Mouse (Mus musculus) fibroblast of lung, adult 2 months (primary cell): ENCODE measurements around the gene Sebox.
A peak's percentile ranks its signal among the peaks of the same experiment; 100 is the strongest.

Experiments used
- DNase-seq: peaks from one replicate; pipeline ENCODE4 v3.0.0-alpha.2; 2011; ENCODE audit warnings: low read depth

Gene Sebox

DNA sequence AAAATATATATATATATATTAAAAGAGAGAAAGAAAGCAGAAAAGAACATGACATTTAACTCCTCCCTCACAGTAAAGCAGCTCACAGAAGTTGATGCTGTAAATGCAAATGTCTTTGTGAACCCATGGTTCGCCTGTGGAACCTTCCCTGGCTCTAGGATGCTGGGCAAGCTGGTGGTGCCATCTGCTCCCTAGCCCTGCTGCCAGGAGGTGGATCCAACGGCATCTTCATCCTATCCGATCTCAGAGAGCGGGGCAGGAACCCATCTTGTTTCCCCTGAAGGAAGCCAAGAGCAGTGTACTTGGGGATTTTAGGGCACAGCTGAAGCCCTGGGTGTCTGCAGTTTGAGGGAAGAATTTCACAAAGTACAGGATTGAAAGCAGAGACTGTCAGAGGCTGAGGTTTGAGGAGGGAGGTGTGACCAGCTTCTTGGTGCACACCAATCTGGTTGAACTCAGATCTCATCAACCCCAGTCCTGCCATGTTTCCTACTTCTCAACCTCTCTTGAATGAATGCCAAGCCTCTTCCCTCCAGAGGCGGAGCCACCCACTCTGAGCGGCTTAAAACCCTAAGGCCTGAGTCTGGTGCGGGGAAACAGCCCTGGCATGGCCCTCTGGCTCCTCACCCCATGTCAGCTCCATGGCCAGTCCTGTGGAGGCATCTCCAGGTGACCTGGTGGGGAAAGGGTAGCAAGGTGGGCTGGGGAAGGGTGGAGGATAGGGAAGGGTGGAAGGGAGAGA is at the start of gene Sebox:
Gene Sebox (plus strand): TSS at position 539 of the 742 bp plus-strand sequence.
- no peak for DNase-seq

DNA sequence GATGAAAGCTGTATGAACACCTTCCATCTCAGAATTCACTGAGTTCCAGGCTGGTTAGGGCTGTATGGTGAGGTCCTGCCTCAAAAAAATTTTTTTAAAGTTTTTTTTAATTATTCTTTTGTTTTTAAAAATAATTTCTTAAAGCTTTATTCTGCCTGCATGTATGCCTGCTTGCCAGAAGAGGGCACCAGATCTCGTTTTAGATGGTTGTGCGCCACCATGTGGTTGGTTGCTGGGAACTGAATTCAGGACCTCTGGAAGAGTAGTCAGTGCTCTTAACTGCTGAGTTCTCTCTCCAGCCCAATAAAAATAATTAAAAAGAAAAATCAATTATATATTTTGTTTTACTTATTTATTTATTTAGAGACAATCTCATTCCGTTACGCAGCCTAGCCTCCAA is 49.6 kb upstream of the Sebox start:
- DNase-seq, result peak; percentile 26

- no peak for DNase-seq
Measured at GRCm38 (mm10) chr11:78454276-78454675, 49.0 kb upstream of the Sebox start.

- no peak for DNase-seq
Measured at GRCm38 (mm10) chr11:78455308-78455707, 47.9 kb upstream of the Sebox start.

DNA sequence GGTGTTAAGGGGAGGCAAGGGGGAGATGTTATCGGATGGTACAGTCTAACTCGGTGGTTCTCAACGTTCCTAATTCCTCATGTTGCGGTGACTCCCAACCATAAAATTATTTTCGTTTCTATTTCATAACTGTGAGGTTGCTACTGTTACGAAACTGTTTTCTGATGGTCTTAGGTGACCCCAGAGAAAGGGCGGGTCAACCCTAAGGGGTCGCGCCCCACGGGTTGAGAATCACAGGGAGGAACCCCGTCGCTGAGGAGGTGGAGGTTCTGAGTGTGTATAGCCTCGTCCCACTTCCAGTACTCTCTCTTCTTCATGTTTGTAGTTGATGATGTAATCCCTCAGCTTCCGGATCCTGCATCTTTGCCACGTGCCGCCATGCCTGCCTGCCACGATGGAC is 44.5 kb upstream of the Sebox start:
- DNase-seq, result no peak

- DNase-seq, result no peak
Measured at GRCm38 (mm10) chr11:78461894-78462293, 41.4 kb upstream of the Sebox start.

GRCm38 (mm10) chr11:78462669-78463068 is 40.6 kb upstream of the Sebox start:
- no peak for DNase-seq

DNA sequence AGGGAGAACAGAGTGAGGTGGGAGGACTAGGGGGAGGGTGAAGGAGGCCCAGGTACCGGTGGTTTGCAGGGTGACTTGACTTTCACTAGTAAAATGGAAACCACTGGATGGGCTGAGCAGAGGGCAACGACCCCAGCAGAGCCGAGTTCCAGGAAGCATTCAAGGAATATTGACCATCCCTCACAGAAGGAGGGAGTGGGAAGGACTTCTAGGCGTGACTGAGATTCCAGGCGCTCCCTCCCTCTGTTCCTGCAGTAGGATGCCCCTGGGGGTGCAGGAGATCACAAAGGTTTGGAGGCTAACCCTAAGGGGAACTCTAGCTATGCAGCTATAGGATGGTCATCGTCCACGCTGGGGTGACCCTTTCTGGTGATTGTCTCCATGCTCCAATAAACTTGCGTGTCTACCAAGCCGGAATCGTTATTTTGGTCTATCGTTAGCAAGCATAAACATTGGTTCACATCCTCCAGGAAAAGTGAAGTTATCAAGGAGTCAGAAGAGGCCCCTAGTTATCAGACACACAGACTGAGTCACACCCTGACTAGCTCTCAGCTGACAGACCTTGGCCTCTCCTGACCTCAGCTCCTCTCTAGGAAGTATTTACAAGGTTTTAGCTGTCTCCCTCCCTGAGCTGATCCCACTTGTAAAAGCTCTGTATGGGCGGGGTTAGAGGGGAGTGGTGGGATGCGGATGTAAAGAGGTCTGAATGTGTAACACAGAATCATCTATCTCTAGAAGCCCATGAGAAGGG is 39.8 kb upstream of the Sebox start:
- no peak for DNase-seq

- no peak for DNase-seq
Measured at GRCm38 (mm10) chr11:78465116-78465515, 38.1 kb upstream of the Sebox start.

DNA sequence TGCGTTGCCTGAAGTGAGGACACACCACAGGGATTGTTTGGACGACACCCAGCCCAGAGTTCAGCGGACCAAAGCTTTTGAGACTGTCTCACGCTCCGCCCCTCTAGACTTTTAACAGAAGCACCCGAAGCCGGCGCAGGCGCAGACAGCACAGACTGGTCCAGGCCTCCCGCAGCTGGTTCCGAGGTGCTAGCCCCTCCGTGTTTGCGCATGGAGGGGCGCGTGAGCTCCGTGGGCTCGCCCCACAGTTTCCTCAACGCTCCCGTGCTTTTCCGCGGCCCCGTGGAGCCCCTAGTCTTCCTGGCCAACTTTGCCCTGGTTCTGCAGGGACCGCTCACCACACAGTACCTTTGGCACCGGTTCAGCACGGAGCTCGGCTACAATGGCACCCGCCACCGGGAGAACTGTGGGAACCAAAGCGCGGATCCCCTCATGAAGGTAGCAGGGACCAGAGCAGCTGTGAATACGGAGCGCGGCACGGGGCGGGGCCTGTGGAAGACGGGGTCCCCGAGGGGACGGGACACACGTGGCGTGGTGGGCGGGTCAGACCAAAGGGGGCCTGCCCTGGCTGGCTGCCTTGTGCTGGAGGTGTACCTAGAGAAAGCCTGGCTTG is 37.6 kb upstream of the Sebox start, which contains the start of gene Slc46a1:
Gene Slc46a1 (plus strand): TSS at position 130 of the 613 bp plus-strand sequence.
- DNase-seq, result peak; percentile 69

GRCm38 (mm10) chr11:78466242-78466912 is 36.9 kb upstream of the Sebox start:
- DNase-seq, result no peak

DNA sequence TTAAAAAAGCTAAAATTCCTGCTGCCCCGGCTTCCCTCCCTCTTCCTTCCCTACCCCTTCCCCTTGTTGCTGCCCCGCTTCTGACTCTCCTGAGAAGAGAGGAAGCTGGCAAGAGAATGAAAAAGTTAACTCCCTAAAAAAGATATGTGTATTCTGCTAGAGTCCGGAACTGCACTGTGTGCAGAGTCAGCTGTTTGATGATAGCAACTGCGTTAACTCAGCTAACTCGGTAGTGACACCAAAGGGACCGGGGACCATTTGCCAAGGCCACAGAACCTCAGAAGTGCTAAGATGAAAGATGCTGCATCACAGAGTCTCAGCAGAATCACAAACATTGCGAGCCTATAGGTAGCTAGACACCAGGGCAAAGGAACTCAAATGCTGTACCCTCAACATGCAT is 35.7 kb upstream of the Sebox start:
- DNase-seq, result no peak

DNA sequence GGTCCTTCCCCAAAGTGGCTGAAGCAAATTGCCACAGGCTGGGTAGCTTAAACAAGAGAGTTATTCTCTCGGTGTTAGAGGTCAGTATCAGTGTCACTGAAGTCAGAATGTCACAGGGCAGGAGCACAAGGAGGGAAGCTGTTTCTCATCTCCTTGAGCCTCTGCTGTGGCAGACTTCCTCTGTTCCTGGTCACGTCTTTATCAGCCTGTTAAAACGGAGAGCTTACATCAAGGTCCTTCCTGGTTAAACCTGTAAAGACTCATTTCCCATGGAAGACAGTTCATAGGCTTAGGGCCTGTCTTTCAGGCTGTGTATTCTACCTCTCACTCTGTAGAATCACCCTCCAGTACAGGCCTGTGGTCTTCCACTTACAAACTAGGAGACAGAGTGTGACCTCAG is 35.3 kb upstream of the Sebox start:
- no peak for DNase-seq

DNA sequence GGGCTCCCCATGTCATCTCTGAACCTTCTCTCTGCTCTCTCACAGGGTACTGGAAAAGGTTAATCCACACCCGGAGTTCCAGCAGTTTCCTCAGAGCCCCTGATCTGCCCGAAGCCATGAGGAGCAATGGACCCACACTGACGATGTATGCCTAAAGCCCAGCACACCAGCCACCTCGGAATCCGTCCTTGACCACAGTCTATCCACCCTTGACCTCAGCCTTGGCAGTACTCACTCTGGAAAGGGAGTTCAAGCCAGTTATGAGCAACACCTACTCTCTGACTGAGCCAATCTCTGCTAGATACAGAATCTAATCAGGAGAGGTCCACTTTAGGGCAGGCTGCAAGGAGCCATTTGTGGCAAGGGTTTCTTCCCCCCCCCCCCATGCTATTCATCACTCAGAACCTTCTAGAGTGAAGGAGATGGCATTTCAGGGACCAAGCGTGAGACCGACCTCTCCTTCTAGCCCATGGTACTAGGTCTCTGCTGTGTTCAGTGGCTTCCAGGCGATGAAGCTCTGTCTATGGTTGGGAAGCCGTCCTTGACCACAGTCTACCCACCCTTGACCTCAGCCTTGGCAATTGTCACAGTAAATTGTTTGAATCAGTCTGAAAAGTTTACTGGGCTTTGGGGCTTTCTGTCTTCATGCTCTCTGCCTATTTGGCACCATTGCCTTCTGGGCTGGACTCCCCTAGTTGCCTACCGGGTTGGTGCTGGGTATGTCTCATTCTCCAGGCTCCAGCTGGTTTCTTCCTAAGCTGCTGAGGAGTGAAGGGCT is 31.7 kb upstream of the Sebox start:
- no peak for DNase-seq

DNA sequence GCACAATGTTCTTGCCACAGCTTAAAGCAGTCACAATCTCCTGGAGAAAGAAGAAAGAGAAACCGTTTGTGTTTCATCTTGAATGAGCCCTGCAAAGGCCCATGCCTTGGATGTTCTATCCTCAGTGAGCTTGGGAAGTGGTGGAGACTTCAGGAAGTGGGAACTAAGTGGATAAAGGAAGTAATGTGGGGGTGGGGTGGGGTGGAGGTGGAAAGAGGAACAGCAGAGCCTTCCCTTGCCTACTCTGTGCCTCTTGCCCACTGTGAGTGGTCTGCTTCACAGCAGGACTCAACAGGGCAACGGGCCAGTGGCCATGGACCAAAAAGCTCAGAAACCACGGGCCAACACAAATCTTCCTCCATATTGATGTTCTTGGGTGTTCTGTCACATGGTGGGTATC is 28.0 kb upstream of the Sebox start:
- DNase-seq, result no peak

DNA sequence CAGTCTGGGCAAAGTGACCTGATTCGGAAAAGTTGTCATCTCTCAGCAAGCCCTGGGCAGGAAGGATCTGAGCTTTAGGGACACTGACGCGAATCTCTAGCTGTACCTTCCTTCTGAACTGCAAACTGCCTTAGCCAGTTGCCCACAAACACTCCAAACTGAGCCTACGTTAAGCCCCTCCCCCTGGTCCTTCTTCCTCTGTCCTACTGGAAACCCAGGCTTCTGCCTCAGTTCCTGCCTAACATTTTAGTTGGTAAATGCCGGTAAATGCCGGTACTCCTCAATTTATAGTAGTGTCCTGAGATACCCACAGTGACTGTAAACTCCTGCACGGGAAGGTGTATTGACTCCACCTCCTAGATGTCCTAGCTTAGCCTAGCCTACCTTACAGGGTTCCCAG is 19.6 kb upstream of the Sebox start:
- no peak for DNase-seq

- no peak for DNase-seq
Measured at GRCm38 (mm10) chr11:78488168-78488567, 15.1 kb upstream of the Sebox start.

- DNase-seq, result no peak
Measured at GRCm38 (mm10) chr11:78490781-78491241, 12.4 kb upstream of the Sebox start.

DNA sequence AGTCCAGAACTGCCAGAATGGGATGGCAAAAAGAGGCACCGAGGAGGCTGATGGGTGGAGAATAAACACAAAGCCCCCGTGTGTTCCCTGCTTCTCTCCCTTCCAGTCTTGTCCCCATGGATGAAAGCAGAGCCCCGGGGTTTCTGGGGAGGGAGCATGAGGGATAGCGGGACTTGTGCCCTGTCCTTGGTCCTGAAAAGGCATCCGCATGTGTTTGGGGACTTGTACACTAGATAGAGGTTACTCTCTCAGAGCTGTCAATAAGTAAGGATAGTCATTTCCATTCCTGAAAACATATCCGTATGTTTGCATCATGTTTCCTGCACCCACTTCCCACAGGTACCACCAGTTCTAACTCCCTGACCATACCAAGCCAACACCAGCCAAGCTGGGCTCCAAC is 7.3 kb upstream of the Sebox start:
- DNase-seq, result no peak

GRCm38 (mm10) chr11:78497071-78497541 is 6.1 kb upstream of the Sebox start:
- no peak for DNase-seq
